Mouse (Mus musculus): ENCODE measurements at regions not wholly inside any gene's neighbourhood (a gene's known extent, or its start where the extent isn't known, plus 50 kb on each side); places are given as distances from the start of the nearest gene placed in this dataset.

- 15% methylated on average over 16 of the region's 16 CpGs for WGBS
- 0 out of 2 replicates have a peak overlapping the region, but pooled peaks have one; percentile 10 for H3K27ac ChIP-seq
- peak; percentile 60; the same call in 1 of the 2 replicates for ATAC-seq (ENCODE audit: low FRiP score)
These were observed 180.3 kb upstream of the Lrig3 start for GRCm38 (mm10) chr10:125785448-125786196.

GRCm38 (mm10) chr10:125786197-125786879 is 179.6 kb upstream of the Lrig3 start:
- H3K36me3 ChIP-seq (replicated peaks; ENCODE audit: control insufficient read depth, insufficient read depth): no peaks in the 10 kb centered on the region
- peak overlapping the region; percentile 63 for H3K4me2 ChIP-seq (replicated peaks)
- DNase-seq (ENCODE audit: low spot score) (no peak), ATAC-seq (ENCODE audit: low FRiP score) (no peak; the same call in 1 of the 2 replicates)
- H3K27ac ChIP-seq: 0 out of 2 replicates have a peak overlapping the region, but pooled peaks have one; percentile 10
- H3K4me3 ChIP-seq (replicated peaks; ENCODE audit: low read length): peak overlapping the region; percentile 25
- H3K9me3 ChIP-seq (ENCODE audit: control insufficient read depth, low read length): no peaks in the 10 kb centered on the region
- 18% methylated on average over 10 of the region's 10 CpGs for WGBS
- H3K27me3 ChIP-seq (ENCODE audit: control insufficient read depth, insufficient read depth, low read length): no peaks in the 10 kb centered on the region
- H3K9ac ChIP-seq: 0 out of 2 replicates have a peak overlapping the region, but pooled peaks have one; percentile 41
- H3K4me1 ChIP-seq (replicated peaks; ENCODE audit: control insufficient read depth, insufficient read depth, low read length): peaks cover 21% of the 10 kb centered on the region

More at GRCm38 (mm10) chr10:125785448-125786196, 180.3 kb upstream of the Lrig3 start:
- Histone ChIP-seq H3K4me2 (replicated peaks) (peak overlapping the region; percentile 63), H3K9ac (no peak overlapping the region), H3K4me1 (replicated peaks; ENCODE audit: control insufficient read depth, insufficient read depth, low read length) (peaks cover 21% of the 10 kb centered on the region), H3K27me3 (ENCODE audit: control insufficient read depth, insufficient read depth, low read length) (no peaks in the 10 kb centered on the region), H3K36me3 (replicated peaks; ENCODE audit: control insufficient read depth, insufficient read depth) (no peaks in the 10 kb centered on the region), H3K4me3 (replicated peaks; ENCODE audit: low read length) (no peak overlapping the region), H3K9me3 (ENCODE audit: control insufficient read depth, low read length) (no peaks in the 10 kb centered on the region)
- no peak for DNase-seq (ENCODE audit: low spot score)

GRCm38 (mm10) chr10:125786880-125787337 is 179.1 kb upstream of the Lrig3 start:
- Histone ChIP-seq H3K27me3 (ENCODE audit: control insufficient read depth, insufficient read depth, low read length) (no peaks in the 10 kb centered on the region), H3K4me3 (replicated peaks; ENCODE audit: low read length) (peak overlapping the region; percentile 25), H3K4me2 (replicated peaks) (peak overlapping the region; percentile 63), H3K9me3 (ENCODE audit: control insufficient read depth, low read length) (no peaks in the 10 kb centered on the region), H3K27ac (no peak overlapping the region), H3K4me1 (replicated peaks; ENCODE audit: control insufficient read depth, insufficient read depth, low read length) (peaks cover 21% of the 10 kb centered on the region), H3K36me3 (replicated peaks; ENCODE audit: control insufficient read depth, insufficient read depth) (no peaks in the 10 kb centered on the region), H3K9ac (peak overlapping the region; percentile 41; the same call in 1 of the 2 replicates)
- peak; percentile 79 for ATAC-seq (ENCODE audit: low FRiP score)
- 2% methylated on average over 17 of the region's 17 CpGs for WGBS
- peak; percentile 52 for DNase-seq (ENCODE audit: low spot score)

- DNase-seq (ENCODE audit: low spot score) (no peak), ATAC-seq (ENCODE audit: low FRiP score) (no peak; the same call in 1 of the 2 replicates)
- Histone ChIP-seq H3K36me3 (replicated peaks; ENCODE audit: control insufficient read depth, insufficient read depth) (no peaks in the 10 kb centered on the region), H3K9ac (0 out of 2 replicates have a peak overlapping the region, but pooled peaks have one; percentile 41), H3K9me3 (ENCODE audit: control insufficient read depth, low read length) (no peaks in the 10 kb centered on the region), H3K4me3 (replicated peaks; ENCODE audit: low read length) (no peak overlapping the region; the same call in 1 of the 2 replicates), H3K4me2 (replicated peaks) (peak overlapping the region; percentile 63), H3K4me1 (replicated peaks; ENCODE audit: control insufficient read depth, insufficient read depth, low read length) (peaks cover 21% of the 10 kb centered on the region), H3K27ac (no peak overlapping the region), H3K27me3 (ENCODE audit: control insufficient read depth, insufficient read depth, low read length) (no peaks in the 10 kb centered on the region)
- 40% methylated on average over 19 of the region's 19 CpGs for WGBS
These were observed 178.4 kb upstream of the Lrig3 start for GRCm38 (mm10) chr10:125787441-125788060.

DNA sequence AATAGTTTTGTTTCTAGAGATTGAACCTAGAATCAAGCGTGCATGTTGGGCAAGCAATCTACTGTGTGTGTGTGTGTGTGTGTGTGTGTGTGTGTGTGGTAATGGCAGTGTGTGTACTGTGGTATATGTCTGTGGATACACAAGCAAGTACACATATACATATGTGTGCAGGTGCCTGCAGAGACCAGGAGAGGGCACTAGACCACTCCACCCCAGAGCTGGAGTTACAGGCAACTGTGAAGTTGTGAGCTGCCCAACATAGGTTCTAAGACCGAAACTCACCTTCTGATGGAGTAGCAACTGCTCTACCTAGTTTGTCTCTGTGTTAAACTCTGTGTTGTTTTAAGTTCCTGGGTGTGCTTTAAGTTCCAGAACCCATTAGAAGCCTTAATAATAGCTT is 177.7 kb upstream of the Lrig3 start:
- no peak overlapping the region for H3K4me2 ChIP-seq (replicated peaks)
- H3K27ac ChIP-seq: no peak overlapping the region
- no peak overlapping the region for H3K9ac ChIP-seq
- no peak for ATAC-seq (ENCODE audit: low FRiP score)
- H3K4me1 ChIP-seq (replicated peaks; ENCODE audit: control insufficient read depth, insufficient read depth, low read length): peaks cover 21% of the 10 kb centered on the region
- no peaks in the 10 kb centered on the region for H3K9me3 ChIP-seq (ENCODE audit: control insufficient read depth, low read length)
- no peak for DNase-seq (ENCODE audit: low spot score)
- H3K27me3 ChIP-seq (ENCODE audit: control insufficient read depth, insufficient read depth, low read length): no peaks in the 10 kb centered on the region
- no peak overlapping the region for H3K4me3 ChIP-seq (replicated peaks; ENCODE audit: low read length)
- WGBS: 99% methylated on average over 2 of the region's 2 CpGs
- H3K36me3 ChIP-seq (replicated peaks; ENCODE audit: control insufficient read depth, insufficient read depth): no peaks in the 10 kb centered on the region

DNA sequence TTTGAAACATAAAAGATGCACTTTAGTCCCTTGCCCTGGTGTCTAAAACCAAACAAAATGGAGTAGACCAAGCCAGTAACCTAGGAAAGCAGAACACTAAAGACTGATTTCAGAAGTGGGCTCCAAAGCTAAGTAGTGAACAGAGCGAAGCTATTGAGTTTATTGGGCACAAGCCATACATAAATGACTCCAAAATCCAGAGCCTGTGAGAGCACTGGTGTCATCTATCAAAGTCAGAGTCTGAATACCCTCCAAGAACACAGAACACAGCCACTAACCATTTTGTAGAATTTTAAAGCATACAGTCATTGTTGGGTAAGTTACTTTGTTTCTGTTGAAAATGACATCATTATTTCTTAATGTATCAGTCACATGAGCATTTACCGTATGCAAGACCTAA is 175.0 kb upstream of the Lrig3 start:
- no peak overlapping the region for H3K4me3 ChIP-seq (replicated peaks; ENCODE audit: low read length)
- 64% methylated on average over 2 of the region's 2 CpGs for WGBS
- no peak overlapping the region for H3K4me2 ChIP-seq (replicated peaks)
- no peak overlapping the region for H3K9ac ChIP-seq
- no peak overlapping the region for H3K27ac ChIP-seq
- no peaks in the 10 kb centered on the region for H3K36me3 ChIP-seq (replicated peaks; ENCODE audit: control insufficient read depth, insufficient read depth)
- ATAC-seq (ENCODE audit: low FRiP score) (peak; percentile 48; the same call in 1 of the 2 replicates), DNase-seq (ENCODE audit: low spot score) (no peak)
- H3K4me1 ChIP-seq (replicated peaks; ENCODE audit: control insufficient read depth, insufficient read depth, low read length): peaks cover 16% of the 10 kb centered on the region
- H3K9me3 ChIP-seq (ENCODE audit: control insufficient read depth, low read length): no peaks in the 10 kb centered on the region
- no peaks in the 10 kb centered on the region for H3K27me3 ChIP-seq (ENCODE audit: control insufficient read depth, insufficient read depth, low read length)

DNA sequence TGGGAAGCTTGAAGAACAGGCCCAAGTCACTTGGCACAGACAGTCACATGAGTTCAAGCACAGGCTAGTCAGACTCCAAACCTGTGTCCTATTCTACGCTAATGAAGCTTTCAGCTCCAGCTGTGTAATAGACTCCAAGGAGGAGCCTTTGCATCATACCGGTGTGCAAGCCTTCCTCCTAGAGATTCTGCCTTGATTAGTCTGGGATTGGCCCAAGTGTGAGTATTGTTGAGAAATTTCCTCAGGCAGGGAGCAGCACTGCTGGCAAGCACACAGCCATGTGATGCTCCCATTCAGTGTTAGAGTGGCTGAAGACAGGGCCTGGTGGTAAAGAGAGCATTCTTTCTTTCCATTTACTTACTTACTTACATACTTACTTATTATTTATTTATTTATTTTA is 171.5 kb upstream of the Lrig3 start:
- Histone ChIP-seq H3K9me3 (ENCODE audit: control insufficient read depth, low read length) (no peaks in the 10 kb centered on the region), H3K9ac (no peak overlapping the region), H3K27me3 (ENCODE audit: control insufficient read depth, insufficient read depth, low read length) (no peaks in the 10 kb centered on the region), H3K4me3 (replicated peaks; ENCODE audit: low read length) (no peak overlapping the region), H3K4me2 (replicated peaks) (no peak overlapping the region), H3K4me1 (replicated peaks; ENCODE audit: control insufficient read depth, insufficient read depth, low read length) (no peaks in the 10 kb centered on the region), H3K36me3 (replicated peaks; ENCODE audit: control insufficient read depth, insufficient read depth) (no peaks in the 10 kb centered on the region), H3K27ac (no peak overlapping the region)
- DNase-seq (ENCODE audit: low spot score) (no peak), ATAC-seq (ENCODE audit: low FRiP score) (no peak)
- WGBS: 97% methylated on average over 2 of the region's 2 CpGs

DNA sequence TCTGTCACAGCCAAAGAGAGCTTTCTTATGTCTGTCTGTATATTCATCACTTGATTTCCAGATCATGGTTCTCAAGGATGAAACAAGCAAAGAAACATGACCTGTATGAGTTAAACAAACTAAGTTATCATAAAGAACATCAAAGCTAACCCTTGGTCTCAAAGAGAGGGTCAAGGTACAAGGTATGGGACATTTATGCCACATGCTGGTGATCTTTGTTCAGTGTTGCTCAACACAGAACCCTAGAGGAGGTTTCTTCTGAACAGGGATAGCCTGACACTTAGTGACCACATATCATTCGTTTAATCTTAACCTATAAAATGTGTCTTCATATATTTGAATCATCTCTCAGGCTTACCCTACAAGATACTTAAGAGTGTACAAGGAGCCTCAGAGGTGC is 170.6 kb upstream of the Lrig3 start:
- H3K36me3 ChIP-seq (replicated peaks; ENCODE audit: control insufficient read depth, insufficient read depth): no peaks in the 10 kb centered on the region
- H3K4me2 ChIP-seq (replicated peaks): no peak overlapping the region
- no peaks in the 10 kb centered on the region for H3K27me3 ChIP-seq (ENCODE audit: control insufficient read depth, insufficient read depth, low read length)
- ATAC-seq (ENCODE audit: low FRiP score): no peak
- no peak overlapping the region for H3K4me3 ChIP-seq (replicated peaks; ENCODE audit: low read length)
- H3K9ac ChIP-seq: no peak overlapping the region
- H3K9me3 ChIP-seq (ENCODE audit: control insufficient read depth, low read length): no peaks in the 10 kb centered on the region
- DNase-seq (ENCODE audit: low spot score): no peak
- H3K4me1 ChIP-seq (replicated peaks; ENCODE audit: control insufficient read depth, insufficient read depth, low read length): no peaks in the 10 kb centered on the region
- H3K27ac ChIP-seq: no peak overlapping the region
- WGBS: 90% methylated on average over 1 of the region's 1 CpGs

DNA sequence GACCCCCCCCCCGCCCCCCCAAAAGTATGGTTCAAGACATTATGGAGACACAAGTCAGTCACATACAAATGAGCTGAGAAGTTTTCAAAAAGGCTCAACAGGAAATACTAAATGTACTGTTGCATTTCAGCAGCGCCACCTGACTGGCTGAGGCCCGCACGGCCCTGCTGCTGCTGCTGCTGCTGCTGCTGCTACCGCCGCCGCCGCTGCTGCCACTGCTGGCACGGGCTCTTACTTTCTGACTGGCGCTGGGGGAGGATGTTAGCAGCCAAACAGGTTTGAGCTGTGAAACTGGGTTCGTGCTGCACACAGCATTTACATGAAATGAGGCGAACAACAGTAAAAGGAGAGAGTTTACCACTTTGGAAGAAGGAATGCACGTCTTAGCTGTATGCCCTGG is 167.3 kb upstream of the Lrig3 start:
- H3K36me3 ChIP-seq (replicated peaks; ENCODE audit: control insufficient read depth, insufficient read depth): no peaks in the 10 kb centered on the region
- no peak overlapping the region for H3K27ac ChIP-seq
- H3K4me1 ChIP-seq (replicated peaks; ENCODE audit: control insufficient read depth, insufficient read depth, low read length): no peaks in the 10 kb centered on the region
- WGBS: 15% methylated on average over 13 of the region's 13 CpGs
- no peak overlapping the region for H3K9ac ChIP-seq
- H3K27me3 ChIP-seq (ENCODE audit: control insufficient read depth, insufficient read depth, low read length): no peaks in the 10 kb centered on the region
- peak; percentile 45 for DNase-seq (ENCODE audit: low spot score)
- H3K4me2 ChIP-seq (replicated peaks): peak overlapping the region; percentile 17; the same call in 1 of the 2 replicates
- no peak for ATAC-seq (ENCODE audit: low FRiP score)
- H3K9me3 ChIP-seq (ENCODE audit: control insufficient read depth, low read length): no peaks in the 10 kb centered on the region
- H3K4me3 ChIP-seq (replicated peaks; ENCODE audit: low read length): no peak overlapping the region

Measured in hindbrain, embryonic 14.5 days (tissue).